Mouse (Mus musculus) gastrocnemius, adult 18-20 months (tissue): Measurements from ENCODE around the gene Dhx32. TPM values are rescaled to one million over a fixed set of nuclear protein-coding genes. Genes with fewer than 3 reads are reported as not detected.
"Not testable (repeated sequence)": the region's sequence is repeated elsewhere in the genome, so short reads cannot be mapped to it uniquely, and the experiment has no call there.

Experiments
- DNase-seq: peaks from one replicate; pipeline ENCODE4 v3.0.0; 2021; ENCODE audit warnings: low spot score
- total RNA-seq, 2 experiments: library from RNA; stranded (reverse); gene quantifications; 2 replicates each; pipeline ENCODE4 v1.2.3; 2021

Dhx32 gene
- total RNA-seq, 2 experiments from 2014 or later: 47.0 to 61.8 TPM

- no peak for DNase-seq
Observed at GRCm38 (mm10) chr7:133730324-133731191, 52.0 kb downstream of the Dhx32 start.

- no peak for DNase-seq
Observed at GRCm38 (mm10) chr7:133729351-133729750, 53.2 kb downstream of the Dhx32 start.

GRCm38 (mm10) chr7:133727027-133727426 lies 55.5 kb downstream of the Dhx32 start:
- no peak for DNase-seq

- DNase-seq: no peak
Observed at GRCm38 (mm10) chr7:133725571-133725970, 57.0 kb downstream of the Dhx32 start.

- no peak for DNase-seq
Observed at GRCm38 (mm10) chr7:133724844-133725243, 57.7 kb downstream of the Dhx32 start.

GRCm38 (mm10) chr7:133720616-133721015 lies 61.9 kb downstream of the Dhx32 start:
- DNase-seq: no peak

- no peak for DNase-seq
Observed at GRCm38 (mm10) chr7:133718580-133718979, 63.9 kb downstream of the Dhx32 start.

GRCm38 (mm10) chr7:133715387-133715786 lies 67.1 kb downstream of the Dhx32 start:
- no peak for DNase-seq

GRCm38 (mm10) chr7:133707301-133707700 lies 75.2 kb downstream of the Dhx32 start:
- DNase-seq: no peak

- DNase-seq: no peak
Observed at GRCm38 (mm10) chr7:133703906-133704305, 78.6 kb downstream of the Dhx32 start.

GRCm38 (mm10) chr7:133702333-133702732 lies 80.2 kb downstream of the Dhx32 start:
- no peak for DNase-seq

- no peak for DNase-seq
Observed at GRCm38 (mm10) chr7:133701366-133701765, 81.2 kb downstream of the Dhx32 start.

- no peak for DNase-seq
Observed at GRCm38 (mm10) chr7:133699885-133700284, 82.6 kb downstream of the Dhx32 start.

GRCm38 (mm10) chr7:133698021-133698709 lies 84.4 kb downstream of the Dhx32 start:
- no peak for DNase-seq

GRCm38 (mm10) chr7:133685644-133686043 lies 96.9 kb downstream of the Dhx32 start:
- not testable (repeated sequence) for DNase-seq

- DNase-seq: no peak
Observed at GRCm38 (mm10) chr7:133684701-133685100, 97.8 kb downstream of the Dhx32 start.

- no peak for DNase-seq
Observed at GRCm38 (mm10) chr7:133684110-133684509, 98.4 kb downstream of the Dhx32 start.

- DNase-seq: no peak
Observed at GRCm38 (mm10) chr7:133683626-133684025, 98.9 kb downstream of the Dhx32 start.

- no peak for DNase-seq
Observed at GRCm38 (mm10) chr7:133679961-133680360, 102.6 kb downstream of the Dhx32 start, which contains the start of gene Mmp21. Gene Mmp21 (minus strand): TSS chr7:133680061.

GRCm38 (mm10) chr7:133679439-133679838 lies 103.1 kb downstream of the Dhx32 start:
- no peak for DNase-seq

- no peak for DNase-seq
Observed at GRCm38 (mm10) chr7:133678716-133679115, 103.8 kb downstream of the Dhx32 start.

GRCm38 (mm10) chr7:133676002-133676401 lies 106.5 kb downstream of the Dhx32 start:
- no peak for DNase-seq
